Mouse (Mus musculus): ENCODE measurements at regions not wholly inside any gene's neighbourhood (a gene's known extent, or its start where the extent isn't known, plus 50 kb on each side); places are given as distances from the start of the nearest gene placed in this dataset.

DNA sequence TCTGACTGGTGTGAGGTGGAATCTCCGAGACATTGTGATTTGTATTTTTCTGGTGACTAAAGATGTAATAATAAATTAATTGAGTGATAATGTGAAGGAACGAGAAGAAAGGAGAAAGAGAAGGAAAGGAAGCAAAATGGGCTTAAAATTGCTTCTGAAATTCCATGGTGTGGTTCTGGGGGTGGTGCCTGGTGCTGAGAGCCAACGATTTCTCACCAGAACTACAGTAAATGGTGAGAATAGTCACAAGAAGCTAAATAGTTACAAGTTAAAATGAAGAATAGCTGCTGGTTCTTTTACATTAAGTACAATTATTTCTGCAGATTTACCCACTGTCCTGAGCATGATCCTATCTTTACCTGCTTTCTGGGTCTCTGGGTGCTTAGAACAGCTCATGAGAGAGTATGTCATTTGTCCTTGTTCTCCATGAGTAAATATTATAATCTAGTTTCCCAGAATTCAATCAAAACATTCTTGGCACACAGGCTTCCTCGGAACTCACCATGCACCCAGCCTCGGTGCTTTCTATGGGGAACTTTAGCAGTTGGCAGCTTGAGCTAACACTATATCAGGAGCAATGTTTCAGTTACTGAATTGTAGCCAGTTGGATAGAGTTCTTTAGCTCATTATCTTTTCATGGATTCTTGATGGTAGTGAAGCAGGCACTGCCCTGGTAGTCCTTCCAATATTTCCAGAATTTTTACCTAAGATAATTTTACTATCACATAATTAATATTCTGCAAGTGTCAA lies 1198.6 kb downstream of the Epha7 start:
- peak; percentile 2 to 14 for DNase-seq

DNA sequence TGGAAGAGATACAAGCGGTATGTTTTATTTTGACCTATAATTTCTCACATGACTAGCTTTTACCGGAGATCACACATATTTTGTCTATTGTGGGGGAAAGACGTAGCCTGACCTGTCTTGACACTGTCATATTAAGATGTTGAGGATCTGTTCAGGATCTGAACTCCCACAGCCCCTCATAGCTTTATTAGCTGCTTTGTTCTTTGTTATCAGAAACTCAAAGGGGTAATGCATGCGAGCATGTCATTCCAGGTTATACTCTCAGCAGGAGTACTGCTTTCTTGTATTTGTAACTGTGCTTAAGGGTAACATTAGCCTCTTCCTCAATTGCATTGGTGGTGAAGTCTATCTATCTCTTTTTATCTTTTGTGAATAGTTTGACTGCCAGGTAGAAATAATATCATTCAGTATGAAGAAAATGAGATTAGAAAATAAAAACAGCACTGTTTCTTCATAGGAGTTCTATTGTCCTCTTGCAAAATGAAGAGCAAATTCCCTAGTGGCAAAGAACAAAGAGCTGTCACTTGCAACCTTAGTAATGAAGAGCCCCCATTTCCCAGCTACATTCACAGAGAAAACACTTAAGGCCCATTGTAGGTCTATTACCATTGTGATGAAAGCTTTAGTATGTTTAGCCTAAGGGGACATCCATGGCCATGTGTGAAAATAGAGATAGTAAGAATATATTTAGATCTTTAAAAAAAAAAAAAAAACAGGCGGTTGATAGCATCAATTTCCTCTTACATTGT lies 1226.7 kb downstream of the Epha7 start:
- no peak for DNase-seq

GRCm38 (mm10) chr4:30064987-30065386 lies 1252.1 kb downstream of the Epha7 start:
- DNase-seq, result no peak

- no peak for DNase-seq
Measured at GRCm38 (mm10) chr4:30099166-30099565, 1286.2 kb downstream of the Epha7 start.

DNA sequence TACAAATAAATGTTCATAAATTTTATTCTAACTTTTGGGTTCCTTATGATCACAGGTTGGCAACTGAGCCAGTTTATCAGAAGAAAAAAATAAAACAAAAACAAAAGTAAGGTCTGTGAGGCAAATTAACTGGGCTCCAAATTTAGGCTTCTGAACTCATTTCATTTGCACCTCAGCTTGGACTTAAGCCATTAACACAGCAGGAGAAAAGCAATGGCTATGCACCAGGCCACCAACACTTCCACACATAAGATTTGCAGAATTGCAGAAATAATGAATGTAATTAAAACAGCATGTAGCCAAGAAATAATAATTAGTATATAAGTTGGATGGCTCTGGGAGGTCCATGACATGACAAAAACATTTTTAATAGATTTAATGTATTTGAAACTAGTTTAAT lies 1320.1 kb downstream of the Epha7 start:
- no peak for DNase-seq
